8 mouse cellular contexts compared by ENCODE assay signal in the genomic region with DNA sequence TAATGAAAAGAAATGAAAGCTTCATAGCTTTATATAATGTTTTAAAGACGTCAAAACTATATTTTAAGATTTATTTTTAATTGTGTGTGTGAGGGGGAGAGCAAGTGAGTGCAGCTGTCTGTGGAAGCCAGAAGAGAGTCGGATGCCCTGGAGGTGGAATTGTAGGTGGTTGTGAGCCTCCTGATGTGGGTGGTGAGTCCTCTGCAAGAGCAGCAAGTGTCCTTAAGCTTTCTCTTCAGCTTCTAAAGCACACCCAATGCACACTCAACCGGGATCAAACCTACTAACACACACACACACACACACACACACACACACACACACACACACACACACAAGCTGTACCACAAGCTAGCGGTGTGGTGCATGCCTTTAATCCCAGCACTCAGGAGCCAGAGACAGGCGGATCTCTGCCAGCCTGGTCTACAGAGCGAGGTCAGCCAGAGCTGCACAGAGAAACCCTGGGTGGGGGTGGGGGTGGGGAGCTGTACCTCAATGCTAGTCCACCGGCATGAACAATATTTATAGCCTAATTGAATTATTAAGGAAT.
DNase-seq lines count a peak whose midpoint lies in the region; ATAC-seq lines count a peak whose summit lies in the region.

No protein-coding gene starts in this region.

- H3K4me2 ChIP-seq in midbrain, embryonic 16.5 days (ENCODE audit: low read length): no peak overlapping the region

- no peak overlapping the region for H3K9ac ChIP-seq in midbrain, embryonic 16.5 days (ENCODE audit: low read depth, low read length)

- WGBS in hindbrain, embryonic 10.5 days: 41% methylated on average over 7 of the region's 7 CpGs
- WGBS in midbrain, embryonic 16.5 days: 46% methylated on average over 7 of the region's 7 CpGs

- peak overlapping the region; percentile 95 for H3K27ac ChIP-seq in hindbrain, embryonic 10.5 days
- H3K27ac ChIP-seq in midbrain, embryonic 16.5 days (ENCODE audit: low read length): peak overlapping the region; percentile 62

- intact Hi-C loops in left cerebral cortex, postnatal 14 days (cut with DNase I): no loop called here

- peaks cover 14% of the 10 kb centered on the region for H3K36me3 ChIP-seq in hindbrain, embryonic 10.5 days
- peaks cover 5% of the 10 kb centered on the region for H3K36me3 ChIP-seq in midbrain, embryonic 16.5 days (ENCODE audit: control insufficient read depth, insufficient read depth, low read length)

- 0 out of 2 replicates have a peak, but pooled peaks cover 6% of the 10 kb centered on the region for H3K9me3 ChIP-seq in hindbrain, embryonic 10.5 days
- H3K9me3 ChIP-seq in midbrain, embryonic 16.5 days (replicated peaks; ENCODE audit: control insufficient read depth, low read length, poor library complexity, severe bottlenecking): no peaks in the 10 kb centered on the region

- peak; percentile 42; the same call in 1 of the 2 replicates for ATAC-seq in frontal cortex, adult (ENCODE audit: low TSS enrichment)
- ATAC-seq in midbrain, embryonic 16.5 days: no peak

- no peak for DNase-seq in frontal cortex, postnatal 25 days (ENCODE audit: low spot score in 2 of 2)
- DNase-seq in left cerebral cortex, postnatal 14 days (ENCODE audit: low spot score in 2 of 2): peak; percentile 17 to 31
- no peak for DNase-seq in left cerebral cortex, adult 11 months (ENCODE audit: low spot score)
- no peak for DNase-seq in hindbrain, embryonic 10.5 days (ENCODE audit: low spot score)
- DNase-seq in embryo, embryonic 11 days: no peak
- no peak for DNase-seq in adrenal gland, postnatal 36 days

- H3K27me3 ChIP-seq in hindbrain, embryonic 10.5 days (ENCODE audit: insufficient read depth, poor library complexity, severe bottlenecking): no peaks in the 10 kb centered on the region
- H3K27me3 ChIP-seq in midbrain, embryonic 16.5 days (ENCODE audit: control insufficient read depth, insufficient read depth, low read depth, low read length): no peaks in the 10 kb centered on the region

- H3K4me3 ChIP-seq in hindbrain, embryonic 10.5 days: peak overlapping the region; percentile 30; the same call in 1 of the 2 replicates
- H3K4me3 ChIP-seq in midbrain, embryonic 16.5 days (ENCODE audit: low read depth, low read length): no peak overlapping the region

- H3K4me1 ChIP-seq in hindbrain, embryonic 10.5 days (replicated peaks): peaks cover 33% of the 10 kb centered on the region
- H3K4me1 ChIP-seq in midbrain, embryonic 16.5 days (ENCODE audit: control insufficient read depth, insufficient read depth, low read length): no peaks in the 10 kb centered on the region

Comparison
In these comparisons a context has a peak if more than half of its experiments do, and no peak if none do; other contexts are left out.
1. DNase-seq: peak in left cerebral cortex, postnatal 14 days (2 of 2); none in frontal cortex, postnatal 25 days (0 of 2), left cerebral cortex, adult 11 months (single experiment), hindbrain, embryonic 10.5 days (single experiment), embryo, embryonic 11 days (single experiment) and adrenal gland, postnatal 36 days (0 of 2).